Mouse (Mus musculus) megakaryocyte, embryonic 14.5 days (primary cell): ENCODE data around the gene Ntng1.

Source experiments
- FLI1 ChIP-seq: IDR thresholded peaks from 2 replicates; pipeline ENCODE4 v1.6.1; 2012; ENCODE audit warnings: low read length, inconsistent platforms, mixed read lengths
- GATA1 ChIP-seq: IDR thresholded peaks from 3 replicates; pipeline ENCODE4 v1.6.1; 2012; ENCODE audit warnings: mixed read lengths, low read length, inconsistent platforms, borderline replicate concordance

DNA sequence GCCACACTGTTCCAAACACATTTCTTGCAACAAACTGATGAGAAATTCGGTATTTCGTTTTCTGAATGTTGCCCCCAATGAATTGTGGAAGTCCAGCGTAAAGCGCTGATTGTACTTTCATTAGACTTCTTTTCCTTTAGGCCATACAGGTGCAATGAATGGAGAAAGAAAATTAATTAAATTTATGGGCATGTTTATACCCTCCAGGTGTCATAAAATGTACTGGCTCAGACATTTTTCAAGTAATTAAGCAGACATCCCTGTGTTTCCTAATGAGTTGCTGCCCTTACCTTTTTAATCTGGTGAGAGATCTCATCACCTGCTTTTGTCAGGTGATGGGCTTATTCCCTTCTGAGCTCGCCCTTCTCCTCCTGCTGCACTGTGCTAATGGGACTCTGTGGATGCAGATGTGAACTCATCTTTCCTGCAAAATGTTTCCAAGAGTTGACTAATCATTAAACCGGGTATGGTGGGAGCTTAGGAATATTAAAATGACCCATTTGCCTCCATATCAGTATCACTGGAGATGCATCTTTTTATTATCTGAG, 79.0 kb downstream of the Ntng1 start:
- TF ChIP-seq FLI1 (no peak), GATA1 (no peak)
